Mouse (Mus musculus): Measurements from ENCODE around the gene Sdc1.

The Sdc1 gene
- long read RNA-seq, experiment 1, partial matches to known transcripts = 0 of 2 reads
- long read RNA-seq, experiment 1, other reads (novel, unspliced or antisense) = 0 of 2 reads
- long read RNA-seq, experiment 2, transcript Sdc1-201 (5 exons, 3,157 nt) = major isoform, 5 of 5 reads
- long read RNA-seq, experiment 2, partial matches to known transcripts = 0 of 5 reads
- long read RNA-seq, experiment 2, other reads (novel, unspliced or antisense) = 0 of 5 reads

DNA sequence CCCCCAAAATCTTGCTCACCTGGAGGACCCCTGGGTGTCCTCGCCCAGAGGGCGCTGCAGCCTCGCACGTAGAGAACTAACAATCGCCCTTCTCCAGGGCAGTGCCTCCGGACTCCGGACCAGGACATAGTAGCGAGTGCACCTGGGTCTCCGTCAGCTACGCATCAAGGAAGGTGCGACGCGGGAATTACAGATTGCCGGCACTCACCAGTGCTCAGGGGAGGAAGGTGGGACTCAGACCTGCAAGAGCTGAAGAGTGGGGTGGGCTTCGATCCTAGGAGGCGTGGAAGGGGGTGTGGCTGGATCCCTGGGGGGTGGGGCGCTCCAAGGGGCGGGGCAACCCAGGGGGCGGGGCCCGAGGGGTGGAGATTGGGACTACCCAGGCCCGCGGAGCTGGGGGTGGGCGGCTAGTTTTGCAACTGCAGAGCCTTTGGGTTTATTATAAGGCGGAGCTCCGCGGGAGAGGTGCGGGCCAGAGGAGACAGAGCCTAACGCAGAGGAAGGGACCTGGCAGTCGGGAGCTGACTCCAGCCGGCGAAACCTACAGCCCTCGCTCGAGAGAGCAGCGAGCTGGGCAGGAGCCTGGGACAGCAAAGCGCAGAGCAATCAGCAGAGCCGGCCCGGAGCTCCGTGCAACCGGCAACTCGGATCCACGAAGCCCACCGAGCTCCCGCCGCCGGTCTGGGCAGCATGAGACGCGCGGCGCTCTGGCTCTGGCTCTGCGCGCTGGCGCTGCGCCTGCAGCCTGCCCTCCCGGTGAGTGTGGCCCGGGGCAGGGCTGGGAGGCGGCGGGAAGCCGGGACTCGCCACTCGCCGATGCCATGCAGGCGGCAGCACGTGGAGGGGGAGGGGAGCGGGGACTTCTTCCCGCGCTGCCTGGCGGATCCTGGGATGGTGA is at the start of gene Sdc1:
Sdc1 (plus strand) TSS at position 378 of the 898 bp plus-strand sequence.
- intact Hi-C loops (cut with DNase I) = loop anchor here (5.0 kb wide), 1 partner anchor 111 kb away; no protein-coding TSS in a partner anchor

DNA sequence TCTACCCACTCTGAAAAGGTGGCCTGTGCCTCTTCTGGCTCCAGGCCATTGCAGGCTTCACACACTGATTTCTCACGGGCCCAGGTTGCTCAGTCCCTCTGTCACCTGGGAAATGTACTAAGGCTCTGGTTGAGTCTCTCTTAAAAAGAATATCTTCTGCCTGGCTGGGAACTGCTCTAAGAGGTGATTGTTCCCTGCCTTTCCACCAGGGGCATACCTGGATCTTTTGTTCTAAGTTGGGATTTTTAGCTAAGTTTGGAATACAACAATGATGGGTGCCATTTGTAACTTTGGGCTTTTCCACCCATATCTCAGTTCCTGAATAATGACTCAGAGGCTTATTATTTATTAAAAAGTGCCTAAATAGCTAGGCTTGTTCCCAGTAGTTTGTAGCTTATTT is 44.2 kb upstream of the Sdc1 start:
- intact Hi-C loops (cut with DNase I) = no loop called here

DNA sequence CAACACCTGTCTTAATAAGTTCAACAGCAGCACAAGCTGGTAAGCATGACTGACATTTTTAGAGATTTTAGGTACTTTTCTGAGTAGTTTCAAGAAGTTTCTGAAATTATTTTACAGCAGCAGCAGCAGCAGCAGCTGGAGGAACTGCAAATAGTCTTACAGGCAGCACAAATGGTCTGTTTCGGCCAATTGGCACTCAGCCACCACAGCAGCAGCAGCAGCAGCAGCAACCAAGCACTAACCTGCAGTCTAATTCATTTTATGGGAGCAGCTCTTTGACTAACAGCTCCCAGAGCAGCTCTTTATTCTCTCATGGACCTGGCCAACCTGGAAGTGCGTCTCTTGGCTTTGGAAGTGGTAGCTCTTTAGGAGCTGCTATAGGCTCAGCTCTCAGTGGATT is 42.4 kb upstream of the Sdc1 start:
- intact Hi-C loops (cut with DNase I) = no loop called here

DNA sequence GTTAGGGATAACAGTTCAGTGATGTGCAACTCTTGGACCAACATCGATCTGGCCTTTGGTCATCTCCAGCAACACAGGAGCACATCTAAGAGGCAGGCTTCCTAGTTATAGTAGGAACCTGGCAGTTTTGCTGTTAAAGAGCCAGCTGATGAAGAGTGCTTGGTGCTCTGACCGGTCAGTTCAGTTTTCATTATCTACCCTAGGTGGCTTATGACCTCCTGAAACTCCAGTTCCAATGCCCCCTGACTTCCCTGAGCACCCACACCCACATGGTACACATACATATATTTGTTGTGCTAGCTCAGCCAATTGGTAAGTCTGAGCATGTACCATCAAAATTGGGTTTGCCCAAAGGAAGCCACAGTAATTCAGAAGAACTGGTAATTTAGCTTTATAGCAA is 17.5 kb upstream of the Sdc1 start:
- intact Hi-C loops (cut with DNase I) = loop anchor here (5.0 kb wide), 1 partner anchor 36 kb away; no protein-coding TSS in a partner anchor

DNA sequence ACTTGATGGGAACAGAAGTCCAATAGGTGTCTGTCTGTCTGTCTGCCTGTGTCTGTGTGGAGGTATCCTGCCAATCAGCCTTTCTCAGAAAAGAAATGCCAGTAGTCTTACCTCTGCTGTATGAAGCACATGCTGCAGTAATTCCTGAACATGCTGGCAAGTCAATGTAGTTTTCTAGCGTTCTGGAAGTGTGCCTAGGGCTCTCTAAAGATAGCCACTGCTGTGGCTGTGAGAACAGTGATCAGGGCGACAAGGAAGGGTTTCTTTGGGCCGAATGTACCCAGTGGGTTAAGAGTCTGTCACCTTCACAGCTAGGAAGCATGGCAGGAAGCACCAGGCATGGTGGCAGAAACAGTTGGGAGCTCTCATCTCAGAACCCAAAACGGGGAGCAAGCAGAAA is 17.0 kb upstream of the Sdc1 start:
- intact Hi-C loops (cut with DNase I) = loop anchor here (5.0 kb wide), 1 partner anchor 37 kb away; no protein-coding TSS in a partner anchor

DNA sequence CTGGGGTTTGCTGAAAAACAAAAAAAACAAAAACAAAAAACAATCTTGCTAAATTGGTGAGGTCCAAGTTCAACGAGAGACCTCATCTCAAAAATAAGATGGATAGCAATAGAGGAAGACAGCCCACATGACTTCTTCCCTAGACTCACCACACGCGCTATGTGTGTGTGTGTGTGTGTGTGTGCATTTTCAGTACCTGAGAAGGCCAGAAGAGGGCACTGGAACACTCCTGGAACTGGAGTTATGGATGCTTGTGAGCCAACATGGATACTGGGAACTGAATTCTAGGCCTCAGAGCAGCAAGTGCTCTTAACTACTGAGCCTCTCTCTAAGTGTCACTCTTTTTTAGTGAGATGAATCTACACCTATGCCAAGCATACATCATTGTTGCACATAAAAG is 13.1 kb upstream of the Sdc1 start:
- intact Hi-C loops (cut with DNase I) = no loop called here

- intact Hi-C loops (cut with DNase I) = no loop called here
Observed at GRCm38 (mm10) chr12:8759115-8759514, 12.0 kb upstream of the Sdc1 start.

DNA sequence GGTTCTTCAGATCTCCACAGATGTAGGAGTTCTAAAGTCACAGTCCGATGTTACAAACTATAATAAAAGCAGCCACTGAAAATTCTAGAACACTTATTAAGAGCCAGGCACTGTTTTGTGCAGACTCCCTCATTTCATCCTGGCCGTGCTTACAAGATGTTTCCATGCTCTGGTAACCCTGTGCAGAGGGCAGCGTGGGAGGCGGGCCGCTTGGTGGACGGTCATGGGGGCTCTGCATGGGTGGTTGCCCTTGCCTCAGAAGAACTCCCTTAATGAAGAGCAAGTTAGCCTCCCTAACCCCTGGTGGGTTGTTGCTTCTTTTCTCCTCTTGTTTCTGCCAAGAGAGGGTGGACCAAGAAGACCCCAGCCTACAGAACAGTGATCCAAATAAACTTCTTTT is 11.3 kb upstream of the Sdc1 start:
- intact Hi-C loops (cut with DNase I) = loop anchor here (5.0 to 10.0 kb wide), 2 partner anchors 178 to 245 kb away; no protein-coding TSS in a partner anchor

GRCm38 (mm10) chr12:8760561-8760960 is 10.6 kb upstream of the Sdc1 start:
- intact Hi-C loops (cut with DNase I) = loop anchor here (5.0 to 10.0 kb wide), 2 partner anchors 177 to 244 kb away; no protein-coding TSS in a partner anchor

DNA sequence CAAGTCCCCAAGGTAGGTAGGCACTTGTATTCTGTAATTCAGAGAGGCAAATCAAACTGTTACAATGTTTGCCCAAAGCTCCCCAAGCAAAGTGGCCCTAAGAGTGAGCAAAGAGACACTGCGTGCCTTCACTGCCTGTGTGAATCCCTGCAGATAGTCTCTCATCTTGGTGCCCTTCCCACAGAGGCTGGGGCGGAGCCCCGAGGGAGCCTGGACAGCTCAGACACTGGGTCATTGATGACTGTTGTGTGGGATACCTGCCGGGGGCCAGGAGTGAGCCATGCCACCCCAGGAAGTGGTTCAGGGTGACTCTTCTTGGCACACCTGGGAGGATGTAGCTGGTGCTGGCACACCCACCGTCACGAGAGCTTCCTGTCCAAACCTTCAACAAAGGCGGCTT is 10.1 kb upstream of the Sdc1 start:
- intact Hi-C loops (cut with DNase I) = loop anchor here (5.0 to 10.0 kb wide), 2 partner anchors 176 to 244 kb away; no protein-coding TSS in a partner anchor

- intact Hi-C loops (cut with DNase I) = loop anchor here (5.0 to 10.0 kb wide), 2 partner anchors 175 to 242 kb away; no protein-coding TSS in a partner anchor
Observed at GRCm38 (mm10) chr12:8762667-8763066, 8.5 kb upstream of the Sdc1 start.

DNA sequence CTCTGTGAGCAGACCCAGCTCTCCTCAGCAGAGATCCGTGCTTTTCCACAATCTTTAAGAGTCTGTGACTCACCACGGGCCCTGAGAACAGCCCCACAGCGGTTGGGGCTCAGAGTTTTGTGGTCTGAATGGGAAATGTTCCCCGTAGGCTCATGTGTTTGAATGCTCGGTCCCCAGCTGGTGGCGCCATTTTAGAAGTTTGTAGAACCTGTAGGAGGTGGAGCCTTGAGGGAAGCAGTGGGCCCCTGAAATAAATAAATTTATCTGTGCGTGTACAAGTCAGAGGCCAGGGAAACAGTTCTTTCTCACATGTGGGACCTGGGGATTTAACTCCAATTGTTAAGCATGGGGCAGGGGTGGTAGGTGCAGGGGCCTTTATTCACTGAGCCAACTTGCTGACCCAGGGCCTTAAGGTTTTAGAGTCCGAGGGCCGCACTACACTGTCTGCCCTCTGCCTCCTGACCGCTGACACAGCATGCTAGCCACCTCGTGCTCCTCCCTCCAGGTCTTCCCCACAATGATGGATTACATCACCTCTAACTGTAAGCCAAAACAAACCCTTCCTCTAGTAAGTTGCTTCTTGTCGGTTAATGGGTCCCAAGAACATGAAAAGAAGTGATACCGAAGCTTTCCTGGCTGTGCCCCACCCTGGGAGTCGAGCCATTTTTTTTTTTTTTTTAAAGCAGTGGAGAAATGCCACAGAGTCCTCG is 6.7 kb upstream of the Sdc1 start:
- intact Hi-C loops (cut with DNase I) = loop anchor here (5.0 to 10.0 kb wide), 2 partner anchors 173 to 240 kb away; no protein-coding TSS in a partner anchor

GRCm38 (mm10) chr12:8771844-8772380 is 789 bp downstream of the Sdc1 start:
- intact Hi-C loops (cut with DNase I) = loop anchor here (5.0 kb wide), 1 partner anchor 110 kb away; no protein-coding TSS in a partner anchor

GRCm38 (mm10) chr12:8772451-8773143 is 1.5 kb downstream of the Sdc1 start:
- intact Hi-C loops (cut with DNase I) = loop anchor here (5.0 kb wide), 1 partner anchor 110 kb away; no protein-coding TSS in a partner anchor

- intact Hi-C loops (cut with DNase I) = loop anchor here (5.0 kb wide), 1 partner anchor 109 kb away; no protein-coding TSS in a partner anchor
Observed at GRCm38 (mm10) chr12:8773336-8773735, 2.2 kb downstream of the Sdc1 start.

DNA sequence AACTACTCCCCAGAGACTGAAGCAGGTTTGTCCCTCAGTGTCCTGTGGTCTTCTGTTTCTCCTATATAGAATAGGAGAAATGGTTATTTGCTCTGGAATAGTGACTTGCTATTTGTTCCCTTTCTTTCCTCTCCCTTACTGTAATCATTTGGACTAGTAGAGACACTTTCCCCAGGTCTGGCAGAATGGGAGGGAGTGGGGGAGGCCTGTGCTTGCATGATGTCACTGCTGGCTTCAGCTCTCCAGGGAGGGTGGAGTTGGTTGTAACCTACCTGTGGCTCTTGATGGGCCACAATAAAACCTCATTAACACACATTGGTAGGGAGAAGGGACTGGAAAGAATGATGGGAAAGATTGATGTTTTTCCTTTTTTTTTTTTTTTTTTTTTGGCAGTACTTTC is 3.1 kb downstream of the Sdc1 start:
- intact Hi-C loops (cut with DNase I) = loop anchor here (5.0 kb wide), 1 partner anchor 108 kb away; no protein-coding TSS in a partner anchor

DNA sequence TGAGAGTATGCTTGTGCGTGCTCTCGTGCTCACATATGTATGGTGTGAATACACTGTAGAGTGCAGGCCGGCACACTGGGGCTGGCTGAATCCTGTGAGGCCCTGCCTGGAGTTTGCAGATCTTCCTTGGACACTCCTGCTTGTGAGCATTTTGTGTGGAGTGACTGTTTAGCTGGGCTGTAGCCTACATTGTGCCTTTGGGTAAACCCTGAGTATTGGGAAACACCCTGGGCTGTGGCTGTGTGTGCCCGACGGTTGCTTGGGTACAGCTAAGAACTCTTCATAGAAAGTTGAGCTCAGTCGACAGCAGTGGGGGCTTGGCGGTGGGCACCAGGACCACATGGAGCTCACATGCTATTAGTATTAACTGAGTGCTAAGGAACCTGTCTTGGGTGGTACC is 5.1 kb downstream of the Sdc1 start:
- intact Hi-C loops (cut with DNase I) = no loop called here

GRCm38 (mm10) chr12:8776741-8777140 is 5.6 kb downstream of the Sdc1 start:
- intact Hi-C loops (cut with DNase I) = no loop called here

DNA sequence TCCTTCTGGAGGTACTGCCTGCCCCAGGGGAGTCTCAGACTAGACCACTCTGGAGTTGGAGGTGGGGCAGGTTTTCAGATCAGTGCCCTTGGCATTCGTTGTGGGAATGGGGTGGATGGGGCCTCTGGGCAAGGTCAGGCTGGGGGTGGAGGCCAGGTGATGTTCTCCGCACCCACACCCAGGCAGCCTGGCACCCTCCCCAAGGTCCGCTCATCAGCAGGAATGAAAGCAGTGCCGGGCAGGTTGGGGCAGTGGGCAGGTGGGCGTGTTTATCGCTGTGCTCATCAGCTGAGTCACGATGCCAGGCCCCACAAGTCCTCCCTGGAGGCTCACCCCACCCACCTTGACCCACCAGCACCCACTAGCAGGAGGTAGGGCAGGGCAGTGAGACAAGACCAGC is 7.0 kb downstream of the Sdc1 start:
- intact Hi-C loops (cut with DNase I) = no loop called here

DNA sequence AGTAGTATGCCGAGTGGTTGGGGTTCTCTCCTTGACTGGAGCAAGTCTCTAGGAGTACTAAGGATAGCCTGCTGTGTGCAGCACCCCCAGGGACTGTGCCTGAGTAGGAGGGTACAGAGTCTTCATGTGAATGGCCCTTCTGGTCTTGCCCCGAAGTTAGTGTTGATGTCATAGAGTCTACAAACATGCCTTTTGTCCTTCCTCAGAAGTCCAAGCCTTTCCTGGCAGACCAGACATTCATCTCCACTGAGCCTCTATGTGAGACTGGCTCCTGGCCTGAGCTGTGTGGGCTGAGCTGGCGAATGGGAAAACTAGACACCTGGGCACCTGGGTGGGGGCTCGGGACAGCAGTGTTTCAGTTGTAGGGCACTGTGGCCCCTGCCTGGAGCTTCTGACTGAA is 8.7 kb downstream of the Sdc1 start:
- intact Hi-C loops (cut with DNase I) = no loop called here
